Mouse (Mus musculus): ENCODE results near the gene Lats2.
"Not testable (repeated sequence)": the region's sequence is repeated elsewhere in the genome, so short reads cannot be mapped to it uniquely, and the experiment has no call there.

Gene Lats2

DNA sequence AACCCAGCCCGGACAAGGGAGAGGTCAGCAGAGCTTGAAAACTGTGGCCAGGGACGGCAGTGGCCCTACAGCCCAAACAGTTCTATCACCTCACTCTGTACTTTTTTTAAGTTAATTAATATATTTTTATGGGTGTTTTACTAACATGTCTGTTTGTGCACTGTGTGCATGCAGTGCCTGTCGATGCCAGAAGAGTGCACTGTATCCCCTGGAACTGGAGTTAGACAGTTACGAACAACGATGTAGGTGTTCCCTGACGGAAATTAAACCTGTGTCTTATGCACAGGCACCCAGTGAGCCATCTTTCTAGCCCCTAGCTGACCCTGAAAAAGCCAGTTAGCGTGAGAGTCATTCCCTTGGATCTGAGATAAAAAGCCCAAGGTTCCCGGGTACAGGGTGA lies 62.6 kb downstream of the Lats2 start:
- DNase-seq (ENCODE audit: low spot score) = no peak

DNA sequence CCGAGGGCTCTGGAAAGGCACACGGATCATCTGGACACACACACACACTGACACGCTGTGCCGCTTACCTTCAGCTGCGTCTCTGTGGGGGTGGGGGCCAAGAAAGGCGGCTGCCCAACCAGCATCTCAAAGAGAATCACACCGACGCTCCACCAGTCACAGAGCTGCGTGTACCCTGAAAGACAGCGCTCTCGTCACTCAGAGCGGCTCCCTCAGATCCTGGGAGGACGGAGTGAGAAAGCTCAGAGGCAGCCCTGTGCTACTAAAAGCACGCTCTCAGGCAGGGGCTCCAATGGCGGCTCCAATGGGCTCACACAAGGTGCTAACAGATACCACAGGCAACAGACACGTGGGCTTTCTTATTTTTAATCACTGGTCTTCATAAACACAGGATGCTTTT lies 63.9 kb downstream of the Lats2 start:
- no peak for DNase-seq (ENCODE audit: low spot score)

DNA sequence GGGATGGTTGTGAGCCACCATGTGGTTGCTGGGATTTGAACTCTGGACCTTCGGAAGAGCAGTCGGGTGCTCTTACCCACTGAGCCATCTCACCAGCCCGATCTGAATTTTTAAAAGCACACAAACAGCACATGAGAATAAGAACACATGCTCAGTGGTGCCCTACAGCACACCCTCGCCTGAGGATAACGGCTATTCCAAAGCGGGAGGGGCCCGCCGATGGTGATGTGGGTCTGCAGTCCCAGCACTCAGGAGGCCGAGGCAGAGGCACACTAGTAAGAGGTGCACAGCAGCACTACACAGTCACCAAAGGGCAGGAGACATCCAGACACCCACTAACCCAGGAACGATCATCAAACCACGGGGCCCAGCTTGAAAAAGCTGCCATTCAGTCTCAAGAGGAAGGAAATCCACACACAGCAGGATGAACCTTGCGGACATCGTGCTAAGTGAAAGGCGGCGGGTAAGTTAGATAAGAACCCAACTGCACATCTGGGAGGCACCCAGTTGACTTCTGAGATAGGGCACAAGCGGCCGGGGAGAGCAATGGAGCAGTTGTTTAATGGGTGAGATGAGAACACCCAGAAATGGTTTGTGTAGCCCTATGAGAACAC lies 65.6 kb downstream of the Lats2 start:
- no peak for DNase-seq (ENCODE audit: low spot score)

DNA sequence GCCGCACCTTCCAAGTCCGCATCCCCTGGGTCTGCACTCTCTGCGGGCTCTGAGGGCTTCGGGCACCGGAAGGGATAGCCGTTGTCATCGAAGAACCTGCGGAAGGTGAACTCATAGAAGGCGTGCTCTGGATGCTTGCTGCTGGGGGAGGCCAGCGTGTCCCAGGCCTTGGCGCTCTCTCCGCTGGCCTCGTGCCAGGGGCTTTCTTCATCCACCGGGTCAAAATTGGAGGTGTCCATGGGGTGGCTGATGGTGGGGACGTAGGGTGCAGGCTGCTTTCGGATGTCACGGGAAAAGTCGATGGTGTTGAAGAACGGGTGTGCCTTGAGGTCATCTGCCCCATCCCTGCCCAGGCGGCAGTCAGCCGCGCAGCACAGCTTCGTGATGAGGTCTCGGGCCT lies 66.9 kb downstream of the Lats2 start:
- no peak for DNase-seq (ENCODE audit: low spot score)

DNA sequence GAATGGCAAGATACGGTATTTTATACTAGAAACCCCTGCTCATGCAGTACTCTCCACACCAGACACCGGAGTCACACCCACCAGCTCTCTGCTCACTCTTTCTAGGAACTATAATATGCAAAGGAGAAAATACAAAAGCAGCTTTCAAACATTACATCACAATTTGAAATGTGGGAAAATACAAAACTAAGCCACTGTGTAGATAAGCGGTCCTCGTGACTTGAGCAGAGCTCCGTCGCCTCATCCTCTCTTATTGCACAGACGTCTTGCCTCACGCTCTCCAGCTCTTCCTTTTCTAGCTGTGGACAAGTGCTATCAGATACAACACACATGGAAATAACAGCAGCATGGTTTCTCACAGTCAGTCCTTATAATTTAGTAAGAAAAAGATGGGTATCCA lies 67.5 kb downstream of the Lats2 start:
- no peak for DNase-seq (ENCODE audit: low spot score)

DNA sequence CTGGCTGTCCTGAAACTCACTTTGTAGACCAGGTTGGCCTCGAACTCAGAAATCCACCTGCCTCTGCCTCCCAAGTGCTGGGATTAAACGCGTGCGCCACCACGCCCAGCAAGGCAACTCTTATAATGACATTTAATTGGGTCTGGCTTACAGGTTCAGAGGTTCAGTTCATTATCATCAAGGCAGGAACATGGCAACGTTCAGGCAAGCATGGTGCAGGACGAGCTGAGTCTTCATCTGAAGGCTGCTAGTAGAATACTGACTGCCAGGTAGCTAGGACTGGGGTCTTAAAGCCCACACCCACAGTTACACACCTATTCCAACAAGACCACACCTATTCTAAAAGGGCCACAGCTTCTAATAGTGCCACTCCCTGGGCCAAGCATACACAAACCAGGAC lies 70.1 kb downstream of the Lats2 start:
- not testable (repeated sequence) for DNase-seq (ENCODE audit: low spot score)

DNA sequence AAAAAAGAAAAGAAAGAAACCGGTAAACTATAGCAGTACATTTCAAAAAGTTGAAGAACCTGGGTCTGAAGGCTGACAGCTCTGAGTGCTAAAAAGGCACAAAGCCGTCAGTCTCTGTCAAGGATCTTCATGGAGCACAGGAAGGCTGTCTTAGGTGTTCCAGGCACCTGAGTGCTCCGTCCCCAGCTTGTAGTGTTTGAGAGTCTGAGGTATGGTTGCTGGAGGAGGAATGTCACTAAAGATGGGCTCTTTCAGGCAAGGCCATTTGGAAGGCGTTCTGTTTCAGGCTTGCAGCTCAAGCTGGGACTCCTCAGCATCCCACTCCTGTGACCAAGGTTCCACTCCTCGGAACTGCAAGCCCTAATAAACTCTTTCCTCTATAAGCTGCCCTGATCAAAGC lies 70.7 kb downstream of the Lats2 start:
- no peak for DNase-seq (ENCODE audit: low spot score)

DNA sequence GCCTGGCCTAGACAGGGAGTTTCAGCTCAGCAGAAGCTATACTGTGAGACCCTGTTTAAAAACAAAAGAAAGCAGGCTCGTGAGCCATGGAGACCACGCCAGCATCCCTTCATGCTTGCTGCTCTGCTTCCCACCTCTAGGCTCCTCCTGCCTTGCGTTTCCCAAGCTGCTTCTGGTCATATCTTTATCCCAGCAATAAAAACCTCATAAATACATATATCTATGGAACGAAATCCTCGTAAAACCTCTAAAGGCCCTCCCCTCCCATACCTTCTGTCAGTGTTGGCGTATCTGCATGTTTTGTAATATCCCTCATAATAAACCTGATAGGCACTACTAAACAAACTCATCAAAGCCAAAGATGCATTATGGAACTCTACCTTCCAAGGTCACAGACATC lies 71.5 kb downstream of the Lats2 start:
- DNase-seq (ENCODE audit: low spot score) = no peak

DNA sequence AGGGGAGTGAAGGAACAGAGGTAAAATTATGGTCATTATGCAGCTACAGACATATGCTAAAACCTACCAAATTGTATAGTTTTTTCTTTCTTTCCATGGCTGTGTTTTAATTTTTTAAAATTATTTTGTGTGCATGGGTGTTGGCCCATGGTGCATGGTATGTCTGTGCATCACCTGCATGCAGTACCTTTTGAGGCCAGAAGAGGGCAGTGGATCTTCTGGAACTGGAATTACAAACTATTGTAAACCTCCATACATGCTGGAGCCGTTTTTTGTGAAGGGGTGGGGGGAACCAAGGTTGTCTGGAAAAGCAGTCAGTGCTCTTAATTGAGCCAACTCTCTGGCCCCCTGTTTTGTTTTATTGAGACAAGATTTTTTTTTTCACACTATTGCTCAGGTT lies 73.6 kb downstream of the Lats2 start:
- no peak for DNase-seq (ENCODE audit: low spot score)

DNA sequence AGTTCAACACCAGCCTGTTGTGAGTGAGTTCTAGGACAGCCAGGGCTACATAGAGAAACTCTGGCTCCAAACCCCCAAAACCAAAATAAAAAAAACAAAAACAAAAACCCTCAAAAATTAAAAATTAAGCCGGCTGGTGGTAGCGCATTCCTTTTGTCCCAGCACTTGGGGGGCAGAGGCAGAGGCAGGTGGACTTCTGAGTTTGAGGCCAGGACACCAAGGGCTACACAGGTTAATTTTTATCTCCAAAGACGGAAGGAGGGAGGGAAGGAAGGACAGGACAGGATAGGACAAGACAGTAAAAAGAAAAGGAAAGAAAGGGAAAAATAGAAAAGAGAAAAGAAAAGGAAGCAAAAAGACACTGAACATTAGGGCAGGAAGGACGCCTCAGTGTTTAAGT lies 75.4 kb downstream of the Lats2 start:
- no peak for DNase-seq (ENCODE audit: low spot score)

DNA sequence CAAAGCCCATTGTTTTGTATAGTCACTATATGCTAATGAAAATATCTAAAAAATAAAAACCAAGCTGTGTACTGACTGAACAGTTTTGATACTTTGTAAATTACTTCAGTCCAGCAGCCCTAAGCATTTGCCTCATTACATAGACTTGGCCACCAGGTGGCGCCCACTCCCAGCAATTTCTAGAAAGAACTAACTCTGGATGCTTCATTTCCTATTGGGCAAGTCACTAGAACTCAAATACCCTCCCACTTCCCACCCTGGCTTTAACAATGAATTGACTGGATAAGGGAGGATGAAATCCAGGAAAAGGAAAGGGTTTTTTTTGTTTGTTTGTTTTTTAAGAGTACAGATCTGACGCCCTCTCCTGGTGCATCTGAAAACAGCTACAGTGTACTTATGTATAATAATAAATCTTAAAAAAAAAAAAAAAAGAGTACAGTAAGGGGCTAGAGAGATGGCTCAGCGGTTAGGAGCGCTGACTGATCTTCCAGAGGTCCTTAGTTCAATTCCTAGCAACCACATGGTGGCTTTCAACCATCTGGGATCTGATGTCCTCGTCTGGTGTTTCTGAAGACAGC lies 78.1 kb downstream of the Lats2 start:
- peak; percentile 36 for DNase-seq (ENCODE audit: low spot score)

DNA sequence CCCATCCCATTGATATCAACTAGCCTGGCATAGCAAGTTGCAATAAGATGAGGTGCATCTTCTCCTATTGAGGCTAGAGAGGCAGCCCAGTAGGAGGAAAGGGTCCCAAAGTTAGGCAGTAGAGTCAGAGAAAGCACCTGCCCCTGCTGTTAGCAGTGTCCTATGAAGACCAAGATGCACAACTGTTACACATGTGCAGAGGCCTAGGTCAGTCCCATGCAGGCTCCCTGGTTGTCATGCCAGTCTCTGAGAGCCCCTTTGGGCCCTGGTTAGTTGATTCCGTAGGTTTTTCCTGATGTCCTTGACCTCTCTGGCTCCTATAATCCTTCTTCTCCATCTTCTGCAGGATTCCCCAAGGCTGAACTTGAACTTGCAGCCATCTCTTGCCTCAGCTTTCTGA lies 78.7 kb downstream of the Lats2 start:
- no peak for DNase-seq (ENCODE audit: low spot score)

DNA sequence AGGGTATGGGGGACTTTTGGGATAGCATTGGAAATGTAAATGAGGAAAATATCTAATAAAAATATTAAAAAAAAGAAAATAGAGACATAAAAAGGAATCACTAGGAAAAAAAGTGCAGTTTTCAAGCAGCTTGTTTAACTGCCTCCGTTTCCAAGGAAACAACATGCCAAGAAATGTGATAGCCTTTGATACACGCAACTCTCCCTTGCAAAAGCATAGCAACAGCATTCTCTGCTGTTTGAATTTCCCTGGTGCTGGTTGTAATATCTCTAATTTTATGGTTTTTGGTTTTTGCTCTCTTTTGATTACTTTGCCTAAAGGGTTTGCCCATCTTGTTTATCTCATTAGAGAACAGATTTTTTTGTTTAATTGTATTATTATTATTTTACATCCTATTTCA lies 82.7 kb downstream of the Lats2 start:
- DNase-seq (ENCODE audit: low spot score) = no peak

DNA sequence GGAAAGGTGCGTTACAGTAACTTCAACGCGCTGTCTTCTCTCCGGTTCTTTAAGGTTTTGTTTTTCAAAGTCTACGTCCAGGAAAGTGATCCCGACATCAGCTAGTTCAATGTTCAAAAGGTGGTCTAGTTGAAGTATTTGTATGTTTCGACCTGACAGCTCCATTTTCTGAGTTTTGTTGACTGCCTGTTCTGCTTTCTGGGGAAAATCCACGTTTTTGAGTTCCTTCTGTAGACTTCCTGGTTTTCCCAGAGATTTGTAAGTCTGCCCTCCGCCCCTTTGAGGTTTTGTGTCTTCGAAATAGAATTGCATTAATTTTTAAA lies 92.6 kb downstream of the Lats2 start:
- no peak for DNase-seq (ENCODE audit: low spot score)

DNA sequence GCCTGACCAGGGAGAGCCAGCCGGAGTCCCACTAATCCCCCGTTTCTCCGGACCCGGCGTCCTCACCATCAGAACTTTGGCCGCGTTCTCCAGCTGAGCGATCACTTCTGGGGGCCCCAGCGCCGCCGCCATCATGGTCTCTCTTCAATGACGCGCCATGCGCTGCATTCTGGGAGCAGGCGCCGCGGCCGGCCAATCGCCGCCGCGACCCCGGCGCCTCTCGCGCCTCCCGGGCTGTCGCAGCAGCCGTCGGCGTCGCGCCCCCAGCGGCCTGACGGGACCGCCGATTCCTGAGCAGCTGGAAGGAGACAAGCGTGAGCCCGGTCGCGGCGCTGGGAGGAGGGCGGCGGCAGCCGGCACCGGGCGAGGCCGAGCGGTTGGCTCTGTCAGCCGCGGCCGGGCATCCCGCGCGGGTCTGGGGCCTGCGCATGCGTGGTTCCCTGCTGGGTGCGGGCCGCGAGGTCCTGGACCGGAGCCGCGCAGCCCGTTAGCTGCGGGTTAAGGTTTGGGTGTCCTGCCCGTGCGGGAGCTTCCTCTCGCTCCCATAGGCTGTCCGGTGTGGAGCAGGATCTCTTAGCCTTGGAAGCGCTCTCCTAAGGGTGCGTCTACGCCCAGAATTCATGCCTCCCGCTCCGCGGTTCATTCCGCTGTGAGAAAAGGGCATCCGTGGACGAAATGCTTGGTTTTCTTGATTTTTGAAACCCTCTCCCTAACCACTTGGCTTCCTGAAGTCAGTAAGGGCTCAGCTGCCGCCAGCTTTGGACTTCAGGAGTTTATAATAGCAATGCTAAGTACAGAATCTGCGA lies 93.2 kb downstream of the Lats2 start, which contains the start of gene Xpo4:
Gene Xpo4, minus strand, starts transcription at position 609 of the 806 bp plus-strand sequence.
- peak; percentile 42 for DNase-seq (ENCODE audit: low spot score)

DNA sequence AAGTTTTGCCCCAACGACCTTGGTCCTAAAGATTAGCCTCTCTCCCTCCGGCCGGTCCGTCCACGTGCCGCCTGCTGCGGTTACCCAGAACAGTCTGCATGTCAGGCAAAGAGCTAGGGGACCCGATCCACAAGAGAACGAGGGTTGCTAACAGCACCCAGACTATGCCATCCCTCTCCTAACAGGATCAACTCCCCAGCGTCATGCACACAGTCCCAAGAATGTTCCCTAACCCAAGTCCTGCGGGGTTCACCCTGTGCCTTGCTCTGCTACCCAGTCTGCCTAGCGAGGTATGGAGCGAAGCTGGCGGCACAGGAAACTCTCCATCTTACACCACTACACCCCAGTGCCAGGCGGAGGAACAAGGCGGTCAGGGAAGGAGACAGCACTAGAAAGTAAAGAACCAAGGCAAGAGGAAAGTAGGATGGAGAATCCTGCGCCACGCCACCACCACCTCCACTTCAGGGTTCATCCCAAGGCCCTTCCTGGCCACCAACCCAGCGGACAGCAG lies 93.8 kb downstream of the Lats2 start:
- no peak for DNase-seq (ENCODE audit: low spot score)

DNA sequence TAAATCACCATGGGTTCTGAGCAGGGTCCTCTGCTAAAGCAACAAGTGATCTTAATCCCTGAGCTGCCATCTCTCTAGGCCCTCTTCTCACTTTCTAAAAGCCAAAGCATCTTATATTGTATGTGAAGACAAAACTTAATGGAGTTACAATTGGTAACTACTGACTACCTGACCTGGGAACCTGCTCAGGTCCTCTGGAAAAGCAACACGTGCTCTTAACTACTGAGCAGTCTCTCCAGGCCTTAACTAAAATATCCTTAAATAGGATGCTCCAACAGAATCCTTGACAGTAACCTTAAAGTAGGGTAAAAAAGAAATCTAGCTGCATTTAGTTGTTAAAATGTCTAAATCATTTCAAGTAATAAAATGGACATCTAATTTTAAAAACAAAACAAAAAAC lies 94.6 kb downstream of the Lats2 start:
- DNase-seq (ENCODE audit: low spot score) = no peak

DNA sequence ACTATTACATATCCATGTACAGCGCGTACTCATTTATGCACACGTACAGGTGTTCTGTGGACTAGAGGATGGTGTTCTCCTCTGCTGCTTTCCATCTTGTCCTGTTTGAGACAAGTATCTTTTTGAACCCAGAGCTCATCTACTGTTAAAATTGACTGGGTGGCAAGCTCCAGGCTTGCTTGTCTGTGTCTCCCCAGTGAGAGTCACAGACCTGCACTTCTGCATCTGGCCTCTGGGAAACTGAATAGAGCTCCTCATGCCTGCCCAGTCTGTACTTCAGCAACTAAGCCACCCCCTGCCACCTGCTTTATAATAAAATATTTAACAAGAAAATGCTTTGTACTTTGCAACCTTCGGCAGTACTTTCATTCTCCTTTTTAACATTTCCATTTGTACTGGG lies 99.9 kb downstream of the Lats2 start:
- no peak for DNase-seq (ENCODE audit: low spot score)

DNA sequence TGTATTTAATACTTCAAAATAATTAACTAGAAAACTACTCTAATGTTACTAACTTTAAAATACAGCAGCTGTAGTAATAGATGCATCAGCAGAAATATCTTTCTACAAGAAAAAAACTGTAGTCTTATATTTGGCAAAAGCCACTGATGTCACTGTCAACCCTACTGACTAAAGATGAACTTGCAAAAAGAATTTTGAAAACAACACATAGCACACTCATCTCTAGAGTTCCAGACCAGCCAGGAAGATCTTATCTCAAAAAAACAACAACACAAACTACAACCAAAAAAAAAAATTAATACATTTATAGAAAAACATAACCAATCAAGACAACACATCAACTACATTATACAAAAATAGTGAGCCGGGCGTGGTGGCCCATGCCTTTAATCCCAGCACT lies 100.7 kb downstream of the Lats2 start:
- DNase-seq (ENCODE audit: low spot score) = no peak

DNA sequence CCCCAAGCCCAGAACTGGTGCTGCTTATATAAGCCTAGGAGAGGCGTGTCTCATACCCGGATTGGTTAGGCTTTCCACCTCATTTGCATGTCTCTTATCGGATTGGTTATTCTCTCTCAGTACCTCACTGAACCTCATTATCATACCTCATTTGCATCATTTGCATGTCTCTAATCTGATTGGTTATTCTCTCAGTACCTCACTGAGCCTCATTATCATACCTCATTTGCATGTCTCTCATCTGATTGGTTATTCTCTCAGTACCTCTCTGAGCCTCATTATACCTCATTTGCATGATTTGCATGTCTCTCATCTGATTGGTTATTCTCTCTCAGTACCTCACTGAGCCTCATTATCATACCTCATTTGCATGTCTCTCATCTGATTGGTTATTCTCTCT lies 101.7 kb downstream of the Lats2 start:
- not testable (repeated sequence) for DNase-seq (ENCODE audit: low spot score)

DNA sequence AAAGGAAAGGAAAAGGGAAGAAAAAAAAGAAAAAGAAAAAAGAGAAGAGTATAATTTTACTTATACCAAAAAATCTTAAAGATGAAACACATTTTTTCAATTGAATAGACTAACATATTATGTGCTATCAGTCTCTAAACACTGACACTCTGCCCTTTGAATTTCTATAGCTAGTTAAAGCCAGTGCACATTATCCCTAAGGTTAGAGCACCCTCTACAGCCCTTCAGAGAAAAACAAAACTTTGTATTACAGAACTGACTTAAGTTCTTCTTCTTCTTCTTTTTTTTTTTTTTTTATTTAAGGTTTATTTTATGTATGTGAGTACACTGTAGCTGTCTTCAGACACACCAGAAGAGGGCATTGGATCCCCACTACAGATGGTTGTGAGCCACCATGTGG lies 108.7 kb downstream of the Lats2 start:
- no peak for DNase-seq (ENCODE audit: low spot score)

DNA sequence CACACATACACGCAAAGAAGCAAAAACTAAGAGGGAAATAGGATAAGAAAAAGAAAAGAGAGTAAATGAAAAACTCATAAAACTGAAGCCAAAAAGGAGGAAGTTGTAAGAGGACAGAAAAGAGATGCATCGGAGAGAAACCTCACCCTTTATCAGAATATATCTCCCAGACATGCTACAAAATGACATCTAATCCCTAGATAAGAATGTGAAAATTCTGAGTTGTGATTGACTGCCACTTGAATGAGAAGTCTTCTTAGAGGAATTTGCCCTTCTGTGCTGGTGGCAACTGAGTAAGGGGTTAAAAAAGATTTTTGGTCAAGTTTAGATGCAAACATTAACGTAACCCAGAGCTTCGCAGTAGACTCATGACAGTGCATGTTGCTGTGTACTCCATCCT lies 112.0 kb downstream of the Lats2 start:
- DNase-seq (ENCODE audit: low spot score) = no peak

Measured in urinary bladder, postnatal 10 days (tissue).